Mouse (Mus musculus): ENCODE data around the gene B3galt4.

DNA sequence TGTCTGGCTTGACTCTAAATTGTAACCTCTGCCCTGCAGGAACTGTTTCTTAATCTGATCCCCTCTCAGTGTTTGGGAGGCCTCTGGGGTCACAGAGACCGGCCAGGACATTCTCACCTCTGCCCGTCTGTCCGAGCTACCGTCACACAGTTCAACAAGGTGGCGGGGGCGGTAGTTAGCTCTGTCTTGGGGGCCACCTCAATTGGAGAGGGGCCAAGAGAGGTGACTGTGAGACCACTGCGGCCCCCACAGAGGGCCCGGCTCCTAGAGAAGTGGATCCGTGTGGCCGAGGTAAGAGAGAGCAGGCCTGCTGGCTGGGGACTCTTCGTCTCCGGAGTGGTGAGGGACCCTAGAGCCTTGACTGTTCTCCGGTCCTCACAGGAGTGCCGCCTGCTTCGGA is 18.3 kb downstream of the B3galt4 start:
- TF ChIP-seq MAFK (IDR thresholded peaks at IDR 0.05; ENCODE audit: insufficient read depth, low read depth, low read length) = no peak
- no peak for TF ChIP-seq CHD2 (IDR thresholded peaks at IDR 0.05; ENCODE audit: low read depth, low read length)
- no peak for TF ChIP-seq ZNF384 (IDR thresholded peaks at IDR 0.05; ENCODE audit: low read depth, low read length)

Measured in ES-E14 (cell line).